Mouse (Mus musculus): ENCODE data around the gene Agps. TPM values are rescaled to one million over a fixed set of nuclear protein-coding genes. Genes with fewer than 3 reads are reported as not detected.

Gene Agps
- polyA plus RNA-seq (2015; fragmentation: Nextera tagmentation; extraction: Ambion mirVana): 16.8 and 17.5 TPM in 2 replicates

DNA sequence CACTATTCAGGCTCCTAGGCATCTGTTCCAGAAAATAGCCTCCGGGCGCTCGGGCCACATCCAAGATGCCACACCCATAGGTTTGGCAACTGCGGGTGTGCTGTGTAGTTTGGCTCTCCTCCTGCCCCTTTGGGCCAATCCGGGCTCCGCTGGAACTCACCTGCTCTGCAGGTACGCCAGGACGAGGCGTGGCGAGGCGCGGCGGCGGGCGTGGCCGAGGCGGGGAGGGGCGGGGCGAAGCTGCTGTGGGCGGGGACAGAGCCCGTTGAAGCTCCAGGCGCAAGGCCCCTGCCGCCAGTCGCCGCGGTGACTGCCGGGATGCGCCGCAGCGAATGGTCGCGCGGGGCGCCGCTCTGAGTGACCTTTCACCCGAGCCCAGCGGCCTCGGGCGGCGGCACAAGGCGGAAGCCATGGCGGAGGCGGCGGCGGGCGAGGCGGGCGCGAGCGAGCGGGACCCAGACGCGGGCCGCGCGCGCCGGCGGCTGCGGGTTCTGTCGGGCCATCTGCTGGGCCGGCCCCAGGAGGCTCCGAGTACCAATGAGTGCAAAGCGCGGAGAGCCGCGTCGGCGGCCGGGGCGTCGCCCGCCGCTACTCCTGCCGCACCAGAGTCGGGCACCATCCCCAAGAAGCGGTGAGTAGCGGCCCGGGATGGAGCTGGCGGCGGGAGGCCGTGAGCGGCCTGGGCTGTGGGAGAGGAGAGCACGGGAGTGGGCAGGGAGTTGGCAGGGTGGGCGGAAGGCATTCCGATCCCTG lies at the start of gene Agps:
Gene Agps, plus strand, starts transcription at position 297 of the 753 bp plus-strand sequence.

DNA sequence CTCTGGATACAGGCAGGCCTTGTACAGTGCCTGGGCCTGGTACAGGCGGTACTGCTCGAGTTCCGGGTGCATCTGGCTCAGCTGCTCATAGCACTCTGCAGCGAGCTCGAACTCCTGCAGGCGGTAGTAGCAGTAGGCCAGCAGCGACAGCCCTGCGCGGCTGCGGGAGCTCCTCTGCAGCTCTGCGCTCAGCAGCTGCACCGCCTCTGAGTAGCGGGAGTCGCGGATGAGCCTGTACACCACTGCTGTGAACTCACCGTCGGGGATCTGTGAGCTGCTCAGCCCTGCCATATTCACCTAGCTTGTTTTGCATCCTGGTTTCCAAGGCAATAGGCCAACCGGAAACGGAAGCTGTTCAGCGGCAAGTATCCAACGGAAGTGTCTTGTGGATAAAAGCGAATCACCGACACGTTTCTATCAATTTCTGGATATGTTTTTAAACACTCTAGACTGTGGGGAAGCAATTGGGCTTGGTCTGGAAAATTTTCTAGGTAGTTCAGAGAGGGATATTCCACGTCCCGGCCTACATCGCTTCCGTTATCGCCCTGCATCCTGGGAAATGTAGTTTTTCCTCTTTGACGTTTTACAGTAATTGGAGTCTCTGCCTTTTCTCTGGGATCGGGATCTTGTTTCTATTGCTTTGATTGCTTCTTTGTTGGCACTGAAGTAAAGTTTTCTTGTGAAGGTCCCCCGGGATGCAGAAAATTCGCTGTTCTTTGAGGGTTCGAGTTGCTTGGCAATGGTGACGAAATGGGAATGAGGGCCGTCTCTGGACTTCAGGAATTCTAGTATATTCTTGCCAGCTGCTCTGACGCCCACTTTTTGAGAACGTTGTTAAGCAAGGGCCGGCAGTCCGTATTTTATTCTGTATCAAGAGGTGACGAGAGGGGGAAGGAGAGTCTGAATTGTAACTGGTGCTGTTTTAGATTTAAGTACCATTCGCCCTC lies 106.4 kb downstream of the Agps start, which contains the start of gene Ttc30b:
Gene Ttc30b, minus strand, starts transcription at position 469 of the 947 bp plus-strand sequence.

DNA sequence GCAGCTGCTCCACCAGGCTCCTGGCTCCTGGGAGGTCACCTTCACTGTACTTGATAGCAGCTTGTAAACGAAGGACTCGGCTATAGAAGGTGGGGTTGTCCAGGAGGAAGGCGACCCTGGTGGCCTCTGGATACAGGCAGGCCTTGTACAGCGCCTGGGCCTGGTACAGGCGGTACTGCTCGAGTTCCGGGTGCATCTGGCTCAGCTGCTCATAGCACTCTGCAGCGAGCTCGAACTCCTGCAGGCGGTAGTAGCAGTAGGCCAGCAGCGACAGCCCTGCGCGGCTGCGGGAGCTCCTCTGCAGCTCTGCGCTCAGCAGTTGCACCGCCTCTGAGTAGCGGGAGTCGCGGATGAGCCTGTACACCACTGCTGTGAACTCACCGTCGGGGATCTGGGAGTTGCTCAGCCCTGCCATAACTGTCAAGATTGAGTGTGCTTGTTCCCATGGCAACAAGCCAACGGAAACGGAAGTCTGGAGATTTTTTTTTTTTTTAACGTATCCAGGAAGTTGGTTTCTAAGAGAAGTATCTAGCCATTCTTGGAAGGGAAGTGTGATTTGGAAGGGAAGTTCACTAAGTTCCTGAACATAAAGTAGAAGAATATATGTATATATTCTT lies 145.9 kb downstream of the Agps start, which contains the start of gene Ttc30a2:
Gene Ttc30a2, minus strand, starts transcription at position 419 of the 617 bp plus-strand sequence.

Other genes starting within 250 kb of the Agps start
- gene Hnrnpa3, start 172.9 kb upstream of the Agps start, polyA plus RNA-seq (2015; fragmentation: Nextera tagmentation; extraction: Ambion mirVana): 106 and 113 TPM in 2 replicates
- 14.8 and 16.9 TPM in 2 replicates for gene Nfe2l2, start 127.5 kb upstream of the Agps start, polyA plus RNA-seq (2015; fragmentation: Nextera tagmentation; extraction: Ambion mirVana)
- 13.9 and 15.4 TPM in 2 replicates for gene Ttc30b, start 106.4 kb downstream of the Agps start, polyA plus RNA-seq (2015; fragmentation: Nextera tagmentation; extraction: Ambion mirVana)
- gene Ttc30a2, start 146.0 kb downstream of the Agps start, polyA plus RNA-seq (2015; fragmentation: Nextera tagmentation; extraction: Ambion mirVana): 0.38 and 0.93 TPM in 2 replicates
- 4.6 and 5.1 TPM in 2 replicates for gene Ttc30a1, start 149.8 kb downstream of the Agps start, polyA plus RNA-seq (2015; fragmentation: Nextera tagmentation; extraction: Ambion mirVana)

Measured in neural tube, postnatal 0 days (tissue).